Comparison of ENCODE assay signal across 9 mouse cellular contexts in genomic region chr17:67912640-67913039, GRCm38 (mm10).
DNase-seq lines count a peak whose midpoint lies in the region; ATAC-seq and TF ChIP-seq lines count a peak whose summit lies in the region.
"Had no signal": no experiment of that assay in that cellular context is flagged by ENCODE, and none has a peak within 500 bp of the region (broad histone marks: within the 10 kb centered on the region; RNA-seq: fewer than 3 reads in every experiment).

No protein-coding gene starts in this region.

- no peaks in the 10 kb centered on the region for H3K27me3 ChIP-seq in kidney, embryonic 14.5 days (ENCODE audit: control insufficient read depth, insufficient read depth, low read length)
- no peaks in the 10 kb centered on the region; the same call in 1 of the 2 replicates for H3K27me3 ChIP-seq in small intestine, adult 2 months (ENCODE audit: control insufficient read depth, insufficient read depth, low read length)
- H3K27me3 ChIP-seq: megakaryocyte, embryonic 14.5 days had no signal

- peak; percentile 31 for DNase-seq in urinary bladder, adult 2 months (ENCODE audit: low spot score)
- no peak for DNase-seq in urinary bladder, postnatal 10 days (ENCODE audit: low spot score)
- peak; percentile 63 to 79 for DNase-seq in cerebellum, postnatal 14 days
- peak; percentile 71 for DNase-seq in gastrocnemius, postnatal 14 days
- peak; percentile 70 for DNase-seq in lung, postnatal 14 days
- DNase-seq in thymus, adult 18-20 months: no peak

- H3K9me3 ChIP-seq in kidney, embryonic 14.5 days (ENCODE audit: control insufficient read depth, low read length): no peaks in the 10 kb centered on the region

- no peak overlapping the region for H3K27ac ChIP-seq in kidney, embryonic 14.5 days (ENCODE audit: low read depth, low read length)
- no peak overlapping the region for H3K27ac ChIP-seq in small intestine, adult 2 months (ENCODE audit: insufficient read depth, low read depth, low read length)

- H3K36me3 ChIP-seq in kidney, embryonic 14.5 days (ENCODE audit: control insufficient read depth, insufficient read depth, low read length): no peaks in the 10 kb centered on the region
- no peaks in the 10 kb centered on the region for H3K36me3 ChIP-seq in small intestine, adult 2 months (ENCODE audit: control insufficient read depth, insufficient read depth, low read length)

- H3K4me1 ChIP-seq in kidney, embryonic 14.5 days (ENCODE audit: control insufficient read depth, insufficient read depth, low read length): no peaks in the 10 kb centered on the region
- H3K4me1 ChIP-seq in small intestine, adult 2 months (ENCODE audit: control insufficient read depth, insufficient read depth, insufficient read length, low read length): no peaks in the 10 kb centered on the region
- H3K4me1 ChIP-seq: megakaryocyte, embryonic 14.5 days had no signal

- 56% methylated on average over 12 of the region's 12 CpGs for WGBS in kidney, embryonic 14.5 days
- 55% methylated on average over 12 of the region's 12 CpGs for WGBS in small intestine, adult 2 months

- H3K4me3 ChIP-seq in kidney, embryonic 14.5 days (ENCODE audit: low read length): no peak overlapping the region
- H3K4me3 ChIP-seq in small intestine, adult 2 months (ENCODE audit: low read depth, low read length): no peak overlapping the region
- H3K4me3 ChIP-seq: megakaryocyte, embryonic 14.5 days had no signal

- no peak overlapping the region for H3K4me2 ChIP-seq in kidney, embryonic 14.5 days (replicated peaks; ENCODE audit: low read depth, low read length)

- peak; percentile 77 for ATAC-seq in kidney, embryonic 14.5 days (ENCODE audit: low FRiP score, low TSS enrichment)

- TF ChIP-seq CTCF in small intestine, adult 2 months (IDR thresholded peaks at IDR 0.05; ENCODE audit: extremely low read depth, insufficient read length, insufficient replicate concordance, low read depth, low read length): peak; percentile 41; the same call in 1 of the 2 replicates

- H3K9ac ChIP-seq in kidney, embryonic 14.5 days (ENCODE audit: low read depth, low read length): no peak overlapping the region

- intact Hi-C loops in gastrocnemius, postnatal 14 days (cut with DNase I; ENCODE audit: low total_unique reads): loop anchor here (5.0 to 10.0 kb wide), 2 partner anchors 92 to 255 kb away; partner anchors contain the start of gene Arhgap28

- TF ChIP-seq POLR2A in small intestine, adult 2 months (IDR thresholded peaks at IDR 0.05; ENCODE audit: low read depth, low read length): no peak

Comparison
In these comparisons a context has a peak if more than half of its experiments do, and no peak if none do; other contexts are left out.
1. DNase-seq: peak in urinary bladder, adult 2 months (single experiment), cerebellum, postnatal 14 days (2 of 2), gastrocnemius, postnatal 14 days (single experiment) and lung, postnatal 14 days (single experiment); none in urinary bladder, postnatal 10 days (single experiment) and thymus, adult 18-20 months (0 of 2).